Mouse (Mus musculus) induced T-regulatory cell, adult 2 months (primary cell): ENCODE measurements at regions not wholly inside any gene's neighbourhood (a gene's known extent, or its start where the extent isn't known, plus 50 kb on each side); places are given as distances from the start of the nearest gene placed in this dataset.
A peak's percentile ranks its signal among the peaks of the same experiment; 100 is the strongest.

Source experiments
- DNase-seq: peaks from one replicate; pipeline ENCODE4 v3.0.0-alpha.2; 2012; ENCODE audit warnings: low read depth

DNA sequence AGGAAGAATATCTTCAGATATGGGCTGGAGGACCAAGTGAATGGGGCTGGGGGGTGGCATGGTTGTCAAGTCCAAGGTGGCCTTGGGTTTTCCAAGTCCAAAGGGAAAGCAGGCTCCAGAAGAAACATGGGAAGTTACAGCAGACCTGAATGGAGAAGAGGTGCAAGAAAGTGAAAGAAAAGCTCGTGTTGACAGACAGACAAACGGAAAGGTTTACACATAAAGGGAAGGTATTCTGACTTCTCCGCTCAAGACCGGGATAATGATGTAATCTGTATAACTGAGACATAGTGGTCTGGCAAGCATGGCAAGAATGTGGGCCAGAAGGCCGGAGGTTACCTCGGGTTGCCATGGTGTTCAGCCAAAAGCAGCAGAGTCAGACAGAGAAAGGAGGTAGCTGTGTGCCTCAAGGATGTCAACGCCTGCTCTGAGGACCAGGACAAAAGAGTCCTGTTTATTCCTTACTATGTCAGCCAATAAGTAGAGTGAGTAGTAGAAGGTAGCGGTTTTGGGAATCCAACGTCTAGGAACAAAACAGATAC is 50.8 kb upstream of the Elk3 start:
- peak; percentile 52 for DNase-seq

DNA sequence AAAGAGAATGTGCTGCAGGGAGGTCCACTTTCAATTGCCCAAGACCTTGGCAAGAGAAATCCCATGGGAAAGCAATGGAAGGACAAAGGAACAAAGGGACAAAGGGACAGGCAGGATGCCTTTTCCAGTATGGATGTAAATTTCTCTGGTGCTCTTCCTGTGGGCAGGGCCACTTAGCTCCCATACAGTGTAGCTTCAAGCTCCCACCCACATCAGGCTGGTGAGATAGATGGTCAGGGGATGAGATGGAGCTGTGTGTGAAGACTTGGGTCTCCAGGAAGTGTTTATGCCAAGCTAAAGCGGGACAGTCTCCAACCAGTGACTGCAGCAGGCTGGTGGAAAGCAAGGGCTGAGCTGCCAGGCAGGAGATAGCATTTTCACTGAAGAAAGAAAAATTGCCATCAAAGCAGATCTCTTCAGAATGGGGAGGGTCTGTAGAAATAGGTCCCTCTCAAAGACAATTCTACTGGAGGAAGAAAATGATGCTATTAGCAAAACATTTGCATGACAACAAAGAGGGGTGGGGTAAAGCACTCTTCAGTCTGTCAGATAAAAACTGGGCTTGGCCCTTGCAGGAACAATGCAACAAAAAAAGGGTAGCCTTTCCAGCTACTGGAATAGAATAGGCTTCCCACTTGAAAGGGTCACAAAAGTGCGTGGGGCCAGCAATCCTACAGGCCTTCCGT is 53.3 kb upstream of the Elk3 start:
- peak; percentile 25 for DNase-seq

DNA sequence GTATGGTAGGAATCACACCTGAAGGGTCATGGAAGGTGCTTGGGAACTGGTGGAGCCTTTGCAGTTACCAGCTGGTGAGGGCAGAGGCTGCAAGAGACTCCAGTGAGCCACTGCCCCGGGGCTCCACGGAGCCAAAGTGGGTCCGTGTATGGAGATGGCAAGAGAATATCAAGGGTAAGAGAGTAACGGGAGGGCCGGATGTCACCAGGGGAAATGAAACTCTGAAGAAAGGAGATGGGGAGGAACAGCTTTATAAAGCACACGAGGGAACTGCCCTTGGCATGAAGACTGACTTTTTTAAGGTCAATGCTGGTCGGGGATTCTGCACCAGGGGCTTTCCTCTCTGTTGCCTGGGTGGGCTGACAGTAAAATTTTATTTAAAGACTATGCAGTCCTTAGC is 53.9 kb upstream of the Elk3 start:
- DNase-seq: peak; percentile 54

- no peak for DNase-seq
Measured at GRCm38 (mm10) chr10:93365318-93365717, 54.4 kb upstream of the Elk3 start.

DNA sequence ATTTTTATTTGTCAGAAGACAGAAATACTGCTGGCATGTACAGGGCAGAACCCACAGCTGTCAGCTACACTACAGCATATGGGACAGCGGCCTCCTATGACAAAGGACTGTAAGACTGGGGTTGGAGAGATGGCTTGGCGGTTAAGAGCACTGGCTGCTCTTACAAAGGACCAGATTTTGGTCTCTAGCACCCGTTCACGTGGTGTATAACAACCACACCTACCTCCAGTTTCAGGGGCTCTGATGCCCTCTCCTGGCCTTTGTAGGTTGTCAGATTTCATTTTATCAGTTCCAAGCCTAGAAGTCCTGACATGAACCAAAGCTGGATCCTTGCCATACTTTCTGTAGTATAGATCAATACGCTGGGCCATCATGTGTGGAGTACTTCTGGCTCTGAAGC is 54.9 kb upstream of the Elk3 start:
- peak; percentile 43 for DNase-seq

DNA sequence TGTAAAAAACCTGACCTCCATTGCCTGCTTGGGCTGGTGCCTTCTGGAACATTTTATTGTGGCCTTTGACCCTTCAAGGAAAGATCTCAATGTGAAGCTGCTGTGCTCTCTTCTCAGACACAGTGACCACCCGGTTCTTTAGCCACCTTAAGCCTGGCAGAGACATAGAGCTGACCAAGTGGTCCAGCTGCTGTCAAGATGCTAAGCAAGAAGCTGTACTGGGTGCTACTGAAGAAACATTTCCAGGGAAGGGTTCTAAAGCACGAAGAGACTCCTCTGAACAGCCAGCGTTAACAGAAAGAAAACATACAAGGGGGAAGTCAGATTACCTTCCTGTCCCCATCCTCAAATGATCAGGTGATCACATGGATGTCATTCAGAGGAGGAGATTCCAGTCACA is 58.8 kb upstream of the Elk3 start:
- DNase-seq: no peak

GRCm38 (mm10) chr10:93370331-93370730 is 59.4 kb upstream of the Elk3 start:
- peak; percentile 35 for DNase-seq

GRCm38 (mm10) chr10:93372281-93372680 is 61.3 kb upstream of the Elk3 start:
- no peak for DNase-seq

GRCm38 (mm10) chr10:93373265-93373664 is 62.3 kb upstream of the Elk3 start:
- DNase-seq: no peak

- no peak for DNase-seq
Measured at GRCm38 (mm10) chr10:93373954-93374689, 63.2 kb upstream of the Elk3 start.

- DNase-seq: no peak
Measured at GRCm38 (mm10) chr10:93374690-93374994, 63.7 kb upstream of the Elk3 start.

GRCm38 (mm10) chr10:93375007-93375711 is 64.2 kb upstream of the Elk3 start:
- DNase-seq: peak; percentile 40

- no peak for DNase-seq
Measured at GRCm38 (mm10) chr10:93375771-93376170, 64.8 kb upstream of the Elk3 start.

- DNase-seq: no peak
Measured at GRCm38 (mm10) chr10:93376457-93376941, 65.6 kb upstream of the Elk3 start.

DNA sequence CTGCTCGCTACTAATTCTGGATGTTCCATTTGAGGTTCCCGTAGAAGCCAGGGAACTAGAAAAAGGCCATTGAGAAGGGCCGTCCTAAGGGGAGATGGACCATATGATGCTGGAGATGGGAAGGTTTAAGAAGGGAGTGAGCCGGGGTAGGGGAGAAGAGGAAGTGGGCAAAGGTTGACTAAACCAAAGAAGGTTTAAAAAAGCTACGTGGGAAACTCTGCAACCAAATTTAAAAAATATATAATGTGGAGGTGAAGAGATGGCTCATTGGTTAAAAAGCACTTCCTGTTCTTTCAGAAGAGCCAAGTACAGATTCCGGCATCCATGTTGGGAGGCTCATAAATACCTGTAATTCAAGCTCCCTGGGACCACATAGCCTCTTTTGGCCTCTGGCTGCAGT is 63.9 kb upstream of the Lta4h start:
- DNase-seq: no peak

- DNase-seq: peak; percentile 21
Measured at GRCm38 (mm10) chr10:93391296-93391695, 61.9 kb upstream of the Lta4h start.

GRCm38 (mm10) chr10:93393902-93394301 is 59.3 kb upstream of the Lta4h start:
- no peak for DNase-seq

- DNase-seq: no peak
Measured at GRCm38 (mm10) chr10:93397711-93398110, 55.5 kb upstream of the Lta4h start.

DNA sequence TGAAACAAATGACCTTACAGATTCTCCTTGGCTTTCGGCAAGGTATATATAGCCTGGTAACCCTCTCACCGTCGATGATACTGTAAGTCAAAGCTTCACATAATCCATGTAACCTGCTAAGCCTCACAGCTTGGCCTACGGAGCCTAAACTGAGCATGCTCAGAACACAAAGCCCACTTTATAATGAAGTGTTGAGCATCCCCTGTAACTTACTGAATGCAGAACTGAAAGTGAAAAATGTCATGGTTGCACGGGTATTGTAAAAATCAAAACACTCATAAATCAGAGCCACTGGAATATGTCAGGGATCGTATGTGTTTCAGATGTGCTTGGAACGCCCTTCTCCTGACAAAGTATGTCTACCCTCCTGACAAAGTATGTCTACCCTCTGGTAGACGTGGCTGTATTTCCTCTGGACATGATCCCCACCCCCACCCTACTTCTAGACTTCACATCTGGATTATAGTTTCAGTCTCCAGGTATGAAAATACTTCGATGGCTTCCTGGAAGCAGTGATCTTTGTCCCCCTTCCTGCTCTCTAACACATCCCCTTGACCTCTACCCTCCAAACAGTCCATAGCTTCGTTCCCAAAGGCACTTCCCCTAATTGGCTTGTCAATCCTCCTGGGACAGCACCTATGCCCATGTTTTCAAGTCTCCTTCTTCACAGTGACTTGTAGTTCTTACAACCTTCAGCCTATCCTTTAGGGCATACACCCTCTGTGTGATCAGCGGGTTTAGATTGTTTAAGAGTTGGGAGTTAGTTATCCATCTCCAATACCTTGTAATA is 54.5 kb upstream of the Lta4h start:
- DNase-seq: no peak

DNA sequence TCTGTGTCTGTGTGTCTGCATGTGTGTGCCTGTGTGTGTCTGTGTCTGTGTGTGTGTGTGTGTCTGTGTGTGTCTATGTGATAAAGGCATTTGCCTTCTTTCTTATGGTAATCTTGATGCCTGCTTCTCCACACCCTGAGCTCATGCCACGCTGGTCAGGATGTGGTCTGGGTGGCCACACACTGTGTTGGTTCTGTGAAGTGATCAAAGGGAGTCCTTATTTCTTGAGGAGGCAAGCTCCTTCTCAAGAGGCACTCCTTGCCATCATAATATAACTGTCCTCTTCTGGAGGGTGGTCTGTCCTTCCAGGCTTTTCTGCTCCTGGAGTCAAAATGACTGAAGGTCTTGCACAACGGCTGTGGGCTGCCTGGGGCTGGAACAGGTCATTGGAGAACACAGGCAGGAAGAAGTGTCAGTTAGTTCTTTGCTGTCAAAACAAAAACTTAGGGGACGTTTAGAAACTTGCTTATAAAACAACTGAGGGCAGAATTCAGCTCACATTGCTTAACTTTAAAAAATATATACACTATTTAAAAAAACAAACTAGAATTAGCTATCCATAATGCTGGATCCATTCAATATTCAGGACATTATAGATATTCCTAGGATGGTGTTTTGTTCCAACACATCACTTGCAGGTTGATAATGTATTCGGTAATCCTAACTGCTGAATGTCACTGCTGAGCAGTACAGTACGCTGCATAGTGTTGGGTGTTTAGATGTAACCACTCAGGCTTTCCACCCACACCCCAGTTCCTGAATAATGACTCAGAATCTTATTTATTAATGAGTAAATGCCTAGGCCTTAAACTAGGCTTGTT is 50.3 kb upstream of the Lta4h start:
- DNase-seq: peak; percentile 57
